Mouse (Mus musculus) intestine, embryonic 16.5 days (tissue): ENCODE results near the gene Slc5a3. TPM values are rescaled to one million over a fixed set of nuclear protein-coding genes. Genes with fewer than 3 reads are reported as not detected.

Experiments used
- ATAC-seq: fragments of 200-750 bp; cut with Nextera tagmentation; 2 replicates; pipeline ENCODE4 v1.8.0; 2017; ENCODE audit warnings: moderate TSS enrichment, moderate library complexity
- H3K27ac ChIP-seq: fragments of 300-500 bp; sonication (generic); 2 replicates; pipeline ENCODE4 v1.5.1; 2014; ENCODE audit warnings: mild to moderate bottlenecking, low read length
- H3K27me3 ChIP-seq: fragments of 300-500 bp; sonication (generic); replicated peaks from 2 replicates; pipeline ENCODE4 v1.6.1; 2014; ENCODE audit warnings: low read length, control low read depth, mixed read lengths; ENCODE audit not compliant: control insufficient read depth, insufficient read depth
- H3K36me3 ChIP-seq: fragments of 300-500 bp; sonication (generic); 2 replicates; pipeline ENCODE4 v1.6.1; 2014; ENCODE audit warnings: low read length, control low read depth; ENCODE audit not compliant: control insufficient read depth, insufficient read depth
- H3K4me1 ChIP-seq: fragments of 300-500 bp; sonication (generic); 2 replicates; pipeline ENCODE4 v1.6.1; 2014; ENCODE audit warnings: low read length, control low read depth, mixed read lengths; ENCODE audit not compliant: control insufficient read depth, insufficient read depth
- H3K4me2 ChIP-seq: fragments of 300-500 bp; sonication (generic); 2 replicates; pipeline ENCODE4 v1.6.1; 2014; ENCODE audit warnings: low read depth, low read length, control low read depth
- H3K4me3 ChIP-seq: fragments of 300-500 bp; sonication (generic); 2 replicates; pipeline ENCODE4 v1.5.1; 2014; ENCODE audit warnings: mild to moderate bottlenecking, low read length
- H3K9ac ChIP-seq: fragments of 300-500 bp; sonication (generic); 2 replicates; pipeline ENCODE4 v1.6.1; 2014; ENCODE audit warnings: low read depth, low read length
- H3K9me3 ChIP-seq: fragments of 300-500 bp; sonication (generic); 2 replicates; pipeline ENCODE4 v1.6.1; 2016; ENCODE audit warnings: low read length, control low read depth; ENCODE audit not compliant: control insufficient read depth
- WGBS: fragments of 180-500 bp; shearing (Covaris S2); extraction: QIAGEN DNeasy Blood & Tissue Kit; methylation state at CpG from one replicate; pipeline ENCODE4 v1.1.7; 2014; 5-methylcytosine and 5-hydroxymethylcytosine counted together
- polyA plus RNA-seq: library from polyadenylated mRNA; unstranded; fragments of >200 nt; fragmentation: Nextera tagmentation; extraction: Ambion mirVana; gene quantifications from 2 replicates; pipeline ENCODE4 v1.2.1, GENCODE M21; 2015

The Slc5a3 gene
- polyA plus RNA-seq, 1 experiment from 2014 or later: 3.2 TPM

- no peak for ATAC-seq
- H3K4me3 ChIP-seq: no peak overlapping the region
- H3K4me2 ChIP-seq: no peak overlapping the region
- H3K9ac ChIP-seq: no peak overlapping the region
- 53% methylated on average over 8 of the region's 8 CpGs for WGBS
- no peaks in the 10 kb centered on the region for H3K27me3 ChIP-seq
- H3K36me3 ChIP-seq: no peaks in the 10 kb centered on the region
- H3K9me3 ChIP-seq: no peaks in the 10 kb centered on the region; the same call in 1 of the 2 replicates
- H3K4me1 ChIP-seq: peaks cover 2% of the 10 kb centered on the region; the same call in 1 of the 2 replicates
- H3K27ac ChIP-seq: no peak overlapping the region
Measured at GRCm38 (mm10) chr16:92036701-92037100, 21.4 kb upstream of the Slc5a3 start.

GRCm38 (mm10) chr16:92037891-92038607 is 20.1 kb upstream of the Slc5a3 start:
- Histone ChIP-seq H3K9me3 (no peaks in the 10 kb centered on the region), H3K36me3 (no peaks in the 10 kb centered on the region), H3K27me3 (no peaks in the 10 kb centered on the region), H3K4me1 (peaks cover 2% of the 10 kb centered on the region; the same call in 1 of the 2 replicates), H3K4me3 (no peak overlapping the region), H3K27ac (no peak overlapping the region), H3K4me2 (no peak overlapping the region), H3K9ac (no peak overlapping the region)
- WGBS: 74% methylated on average over 21 of the region's 21 CpGs
- ATAC-seq: no peak

GRCm38 (mm10) chr16:92039421-92039820 is 18.7 kb upstream of the Slc5a3 start:
- Histone ChIP-seq H3K9me3 (no peaks in the 10 kb centered on the region), H3K4me1 (peaks cover 2% of the 10 kb centered on the region; the same call in 1 of the 2 replicates), H3K27me3 (no peaks in the 10 kb centered on the region), H3K36me3 (no peaks in the 10 kb centered on the region), H3K4me3 (no peak overlapping the region), H3K27ac (no peak overlapping the region), H3K9ac (no peak overlapping the region), H3K4me2 (no peak overlapping the region)
- 81% methylated on average over 7 of the region's 7 CpGs for WGBS
- peak; percentile 88 for ATAC-seq

- Histone ChIP-seq H3K27ac (no peak overlapping the region), H3K4me1 (peaks cover 2% of the 10 kb centered on the region; the same call in 1 of the 2 replicates), H3K4me2 (no peak overlapping the region), H3K9ac (no peak overlapping the region), H3K27me3 (no peaks in the 10 kb centered on the region), H3K4me3 (no peak overlapping the region), H3K9me3 (no peaks in the 10 kb centered on the region), H3K36me3 (no peaks in the 10 kb centered on the region)
- no peak for ATAC-seq
- 93% methylated on average over 11 of the region's 11 CpGs for WGBS
Measured at GRCm38 (mm10) chr16:92039966-92040365, 18.2 kb upstream of the Slc5a3 start.

- Histone ChIP-seq H3K9ac (no peak overlapping the region), H3K36me3 (no peaks in the 10 kb centered on the region), H3K27me3 (no peaks in the 10 kb centered on the region), H3K4me3 (no peak overlapping the region), H3K27ac (no peak overlapping the region), H3K4me1 (no peaks in the 10 kb centered on the region), H3K9me3 (peaks cover 11% of the 10 kb centered on the region), H3K4me2 (no peak overlapping the region)
- WGBS: 77% methylated on average over 7 of the region's 7 CpGs
- peak; percentile 76 for ATAC-seq
Measured at GRCm38 (mm10) chr16:92051777-92052310, 6.3 kb upstream of the Slc5a3 start.

- Histone ChIP-seq H3K27me3 (no peaks in the 10 kb centered on the region), H3K9me3 (peaks cover 11% of the 10 kb centered on the region), H3K27ac (no peak overlapping the region), H3K4me2 (no peak overlapping the region), H3K4me1 (no peaks in the 10 kb centered on the region), H3K4me3 (no peak overlapping the region), H3K36me3 (no peaks in the 10 kb centered on the region), H3K9ac (no peak overlapping the region)
- 78% methylated on average over 10 of the region's 10 CpGs for WGBS
- no peak for ATAC-seq
Measured at GRCm38 (mm10) chr16:92052569-92052968, 5.6 kb upstream of the Slc5a3 start.

- no peak overlapping the region for H3K27ac ChIP-seq
- peaks cover 9% of the 10 kb centered on the region for H3K4me1 ChIP-seq
- H3K4me3 ChIP-seq: no peak overlapping the region
- peaks cover 11% of the 10 kb centered on the region for H3K9me3 ChIP-seq
- 41% methylated on average over 2 of the region's 2 CpGs for WGBS
- no peak for ATAC-seq
- no peak overlapping the region for H3K4me2 ChIP-seq
- H3K27me3 ChIP-seq: no peaks in the 10 kb centered on the region
- no peak overlapping the region for H3K9ac ChIP-seq
- no peaks in the 10 kb centered on the region for H3K36me3 ChIP-seq
Measured at GRCm38 (mm10) chr16:92056711-92057110, 1.4 kb upstream of the Slc5a3 start.

- H3K4me1 ChIP-seq: peaks cover 9% of the 10 kb centered on the region
- peak overlapping the region; percentile 89 for H3K4me2 ChIP-seq
- peak overlapping the region; percentile 78 for H3K4me3 ChIP-seq
- peak overlapping the region; percentile 82 for H3K9ac ChIP-seq
- peak overlapping the region; percentile 85 for H3K27ac ChIP-seq
- no peaks in the 10 kb centered on the region for H3K27me3 ChIP-seq
- WGBS: 2% methylated on average over 11 of the region's 11 CpGs
- peak; percentile 47 for ATAC-seq
- H3K36me3 ChIP-seq: no peaks in the 10 kb centered on the region
- peaks cover 11% of the 10 kb centered on the region for H3K9me3 ChIP-seq
Measured at GRCm38 (mm10) chr16:92057456-92057851, 668 bp upstream of the Slc5a3 start.

GRCm38 (mm10) chr16:92058644-92059620 is 810 bp downstream of the Slc5a3 start:
- peak overlapping the region; percentile 82 for H3K9ac ChIP-seq
- H3K27ac ChIP-seq: peak overlapping the region; percentile 52
- ATAC-seq: peak; percentile 9; the same call in 1 of the 2 replicates
- H3K4me1 ChIP-seq: peaks cover 9% of the 10 kb centered on the region
- peak overlapping the region; percentile 89 for H3K4me2 ChIP-seq
- peak overlapping the region; percentile 78 for H3K4me3 ChIP-seq
- H3K9me3 ChIP-seq: peaks cover 7% of the 10 kb centered on the region
- no peaks in the 10 kb centered on the region for H3K36me3 ChIP-seq
- H3K27me3 ChIP-seq: no peaks in the 10 kb centered on the region
- 3% methylated on average over 54 of the region's 63 CpGs for WGBS
